Mouse (Mus musculus): ENCODE data around the gene Kl.

DNA sequence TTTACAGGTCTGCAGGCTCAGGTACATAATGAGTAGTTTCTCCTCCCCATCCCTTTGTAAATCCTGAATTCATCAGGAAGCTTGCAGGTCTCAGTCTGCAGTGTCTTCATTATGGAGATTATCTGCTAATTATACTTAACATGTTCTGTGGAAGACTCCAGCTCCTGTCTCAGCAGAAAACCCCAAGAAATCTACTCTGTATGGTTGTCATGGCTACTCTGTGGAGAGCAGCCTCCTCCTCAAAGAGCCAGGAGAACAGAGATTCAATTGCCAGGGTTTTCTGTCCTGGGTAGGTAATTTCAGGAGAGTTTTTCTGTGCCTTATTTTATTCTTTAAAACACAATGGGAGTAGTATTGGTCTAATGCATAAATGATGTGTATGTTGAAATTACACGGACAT, 70.5 kb downstream of the Kl start:
- TF ChIP-seq CTCF (IDR thresholded peaks at IDR 0.05; ENCODE audit: control insufficient read depth, insufficient read depth, low read length) (no peak), POLR2A (IDR thresholded peaks at IDR 0.05; ENCODE audit: borderline replicate concordance, control insufficient read depth, low read depth, low read length) (no peak)
